Mouse (Mus musculus): ENCODE measurements around the gene L3mbtl1.
"Not testable (repeated sequence)": the region's sequence is repeated elsewhere in the genome, so short reads cannot be mapped to it uniquely, and the experiment has no call there.

L3mbtl1 gene

DNA sequence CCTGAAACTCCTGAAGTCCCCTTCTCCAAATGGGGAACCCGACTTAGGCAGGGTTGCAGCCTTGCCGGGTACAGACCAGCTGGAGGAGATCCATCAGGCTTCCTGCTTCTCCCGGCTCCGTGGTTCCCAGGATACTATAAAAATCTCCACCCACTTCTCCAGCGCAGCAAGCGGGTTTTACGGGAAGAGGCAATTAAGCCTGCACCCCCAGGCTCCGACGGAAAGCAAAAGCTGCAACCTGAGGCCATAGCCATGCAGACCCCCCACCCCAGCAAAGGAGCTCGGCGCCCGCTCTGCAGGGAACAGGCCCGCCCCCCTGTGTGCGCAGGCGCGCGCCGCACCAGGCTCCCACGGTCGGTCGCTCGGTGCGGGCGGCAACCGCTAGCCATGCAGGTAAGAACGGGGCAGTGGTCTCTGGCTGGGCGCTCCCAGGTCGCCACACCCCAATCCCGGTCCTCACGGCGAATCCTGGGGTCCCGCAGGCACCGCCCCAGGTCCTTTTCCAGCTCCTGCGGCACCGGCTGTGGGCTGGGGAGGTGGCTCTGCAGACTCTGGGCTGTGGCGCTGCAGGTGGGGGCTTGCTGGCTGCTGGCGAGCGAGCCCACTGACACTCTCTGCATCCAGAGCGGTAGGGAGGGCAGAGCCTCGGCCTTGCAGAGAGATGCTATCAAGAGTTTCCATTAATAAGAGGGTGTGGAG lies at the start of gene L3mbtl1:
Gene L3mbtl1, plus strand, starts transcription at position 325 of the 699 bp plus-strand sequence.
- peak; percentile 64 for DNase-seq

DNA sequence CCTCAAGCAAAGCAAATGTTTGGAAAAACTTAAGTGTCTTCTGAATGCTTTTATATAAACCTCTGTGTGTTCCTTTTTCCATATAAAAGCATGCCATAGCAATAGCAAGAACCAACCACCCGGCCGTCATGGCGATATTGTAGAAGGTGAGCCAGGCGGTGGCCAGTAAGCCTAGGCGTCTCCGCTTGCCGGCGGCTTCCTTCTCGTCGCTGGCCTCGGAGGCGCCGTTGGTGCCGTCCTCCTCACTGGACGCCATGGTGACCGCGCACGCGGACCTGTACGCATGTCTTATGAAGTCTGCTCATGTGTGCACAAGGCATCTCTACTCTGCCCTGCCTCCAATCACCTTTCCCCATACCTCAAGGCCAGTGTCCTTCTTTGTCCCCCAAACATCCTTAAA lies 44.0 kb upstream of the L3mbtl1 start:
- not testable (repeated sequence) for DNase-seq

DNA sequence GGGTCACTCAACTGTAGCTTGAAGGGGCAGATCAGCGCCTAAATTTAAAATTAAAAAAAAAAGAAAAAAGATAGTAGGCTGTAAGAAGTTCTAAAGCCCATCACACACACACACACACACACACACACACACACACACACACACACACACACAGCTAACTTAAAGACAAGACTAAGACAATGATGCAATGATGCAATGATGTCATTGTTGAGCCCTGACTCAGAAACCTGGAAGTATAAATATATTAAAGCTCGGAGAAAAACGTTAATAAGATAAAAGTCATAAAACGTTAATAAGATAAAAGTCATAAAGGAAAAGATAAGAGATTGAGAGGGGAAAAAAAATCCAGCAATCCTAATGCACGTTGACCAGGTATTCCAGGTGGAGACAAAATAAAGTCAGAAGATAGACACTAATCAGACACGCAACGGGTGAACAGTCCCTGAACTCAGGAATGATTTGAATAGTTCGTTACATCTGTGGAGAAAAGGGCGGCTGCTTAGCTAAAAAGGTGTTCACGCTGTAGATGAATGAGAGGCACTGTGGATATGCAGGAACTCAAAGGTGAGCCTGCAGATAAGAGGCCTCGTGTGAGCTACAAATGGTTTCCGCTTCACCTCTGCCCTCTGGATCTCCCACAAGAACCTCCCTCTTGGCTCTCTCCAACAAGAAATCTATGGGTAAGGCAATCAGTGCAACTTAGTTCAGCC lies 43.2 kb upstream of the L3mbtl1 start:
- no peak for DNase-seq

DNA sequence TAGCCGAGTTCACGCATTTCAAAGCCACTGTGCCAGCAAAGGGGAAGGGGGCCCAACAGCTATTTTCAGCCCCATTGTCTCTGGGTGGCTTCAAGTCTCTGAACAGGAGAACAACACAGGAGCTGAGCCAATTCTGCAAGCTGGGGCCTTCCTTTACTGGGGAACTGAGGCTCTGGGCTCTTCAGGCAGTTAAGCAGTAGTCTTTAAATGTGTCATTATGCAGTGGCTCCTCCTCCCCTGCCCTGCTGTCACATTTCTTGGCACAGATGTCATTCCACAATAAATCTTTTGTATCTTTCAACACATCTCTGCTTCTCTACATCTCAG lies 42.7 kb upstream of the L3mbtl1 start:
- DNase-seq: peak; percentile 23

DNA sequence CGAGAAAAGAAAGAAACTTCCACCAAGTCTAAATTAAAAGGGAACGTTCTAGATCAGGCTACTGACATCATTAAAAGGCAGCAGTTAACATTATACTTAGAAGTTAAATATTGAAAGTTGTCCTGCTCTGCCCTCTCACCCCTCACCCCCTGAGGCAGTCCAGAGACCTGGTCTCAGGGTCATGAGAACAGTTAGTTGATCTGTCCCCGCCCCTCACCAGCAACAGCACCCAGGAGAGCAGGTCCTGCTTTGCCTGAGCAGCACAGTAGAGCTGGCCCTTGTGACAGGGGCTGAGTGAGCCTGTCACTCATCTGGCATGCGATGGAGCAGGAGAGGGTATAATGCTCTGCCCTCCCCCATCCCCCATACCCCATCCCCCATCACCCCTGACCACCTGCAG lies 37.4 kb upstream of the L3mbtl1 start:
- DNase-seq: no peak

DNA sequence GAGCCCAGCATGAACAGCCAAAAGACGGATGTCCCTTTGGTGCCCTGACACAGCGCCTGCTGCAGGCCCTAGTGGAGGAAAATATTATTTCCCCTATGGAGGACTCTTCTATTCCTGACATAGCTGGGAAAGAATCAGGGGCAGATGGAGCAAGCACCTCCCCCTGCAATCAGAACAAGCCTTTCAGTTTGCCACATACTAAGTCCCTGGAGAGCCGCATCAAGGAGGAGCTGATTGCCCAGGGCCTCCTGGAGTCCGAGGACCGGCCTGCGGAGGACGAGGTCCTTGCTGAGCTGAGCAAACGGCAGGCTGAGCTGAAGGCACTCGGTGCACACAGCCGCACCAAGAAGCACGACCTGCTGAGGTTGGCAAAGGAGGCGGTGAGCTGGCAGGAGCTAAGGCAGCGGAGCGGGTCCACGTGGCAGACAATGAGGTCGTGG lies 35.2 kb upstream of the L3mbtl1 start:
- DNase-seq: peak; percentile 54

DNA sequence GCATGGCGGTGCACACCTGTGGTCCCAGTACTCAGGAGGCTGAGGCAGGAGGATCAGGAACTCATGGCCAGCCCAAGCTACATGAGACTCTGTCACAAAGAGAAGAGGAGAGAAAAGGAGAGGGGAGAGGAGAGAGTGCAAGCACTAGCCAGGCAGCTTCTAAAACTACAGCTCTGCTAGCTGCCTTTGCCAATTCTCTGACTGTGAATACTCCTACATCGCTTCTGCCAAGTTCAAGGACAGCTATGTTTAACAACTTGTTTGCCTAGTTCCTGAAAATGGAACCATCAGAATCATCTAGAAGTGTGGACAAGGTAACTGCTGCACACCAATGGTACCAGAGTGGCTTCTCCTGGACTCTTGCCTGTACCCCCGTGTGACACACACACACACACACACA lies 29.2 kb upstream of the L3mbtl1 start:
- no peak for DNase-seq

DNA sequence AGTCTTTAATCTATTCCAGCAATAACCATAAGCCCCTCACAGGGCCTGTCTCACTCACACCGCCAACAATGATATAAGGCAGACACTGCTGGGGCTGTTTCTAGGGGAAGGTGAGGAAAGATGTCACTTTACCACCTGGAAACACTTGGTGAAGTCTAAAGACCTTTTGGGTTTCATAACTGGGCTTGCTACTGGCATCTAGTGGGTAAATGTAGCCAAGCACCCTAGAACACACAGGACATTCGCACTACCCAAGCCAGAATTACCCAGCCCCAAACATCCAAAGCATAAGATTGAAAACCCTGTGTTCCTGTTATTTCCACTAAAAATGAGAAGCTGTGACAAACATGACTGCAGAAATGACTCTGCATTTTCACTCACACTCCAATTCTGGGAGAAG lies 28.8 kb upstream of the L3mbtl1 start:
- peak; percentile 34 for DNase-seq

DNA sequence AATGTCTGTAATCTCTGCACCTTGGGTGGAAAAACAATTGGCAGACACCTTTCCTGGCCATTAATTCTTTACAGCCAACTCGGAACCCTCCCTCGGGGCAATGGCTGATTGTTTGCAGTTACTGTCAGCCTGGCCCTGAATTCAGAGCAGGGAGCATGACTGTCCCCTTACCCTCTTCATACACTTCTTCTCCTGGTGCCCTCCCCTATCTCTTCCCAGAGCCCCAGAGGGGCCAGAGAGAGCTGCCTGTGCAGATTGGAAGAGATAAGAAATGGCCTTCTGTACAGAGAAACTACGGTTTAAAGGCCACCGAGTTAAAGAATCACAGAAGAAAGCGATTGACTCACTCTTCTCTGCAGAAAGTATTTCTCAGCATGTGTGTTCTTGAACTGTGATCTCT lies 23.3 kb upstream of the L3mbtl1 start:
- DNase-seq: no peak

DNA sequence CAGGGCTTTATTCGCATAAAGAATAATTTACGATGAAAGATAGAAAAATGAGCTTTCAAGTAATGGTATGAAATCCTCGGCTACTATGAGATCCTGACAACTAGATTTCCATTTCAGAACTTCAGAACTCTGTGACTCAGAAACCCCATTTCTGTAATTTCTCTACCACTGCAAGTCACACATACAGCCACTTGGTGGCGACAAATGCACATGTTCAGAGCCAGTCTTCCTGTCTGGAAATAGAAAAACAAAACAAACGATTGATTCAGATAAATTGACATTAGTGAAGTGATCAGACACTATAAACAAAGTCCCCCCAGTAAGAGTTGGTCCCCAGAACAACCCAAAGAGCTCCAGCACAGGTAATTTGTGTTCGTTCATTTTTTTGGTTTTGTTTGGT lies 21.1 kb upstream of the L3mbtl1 start:
- peak; percentile 72 for DNase-seq

DNA sequence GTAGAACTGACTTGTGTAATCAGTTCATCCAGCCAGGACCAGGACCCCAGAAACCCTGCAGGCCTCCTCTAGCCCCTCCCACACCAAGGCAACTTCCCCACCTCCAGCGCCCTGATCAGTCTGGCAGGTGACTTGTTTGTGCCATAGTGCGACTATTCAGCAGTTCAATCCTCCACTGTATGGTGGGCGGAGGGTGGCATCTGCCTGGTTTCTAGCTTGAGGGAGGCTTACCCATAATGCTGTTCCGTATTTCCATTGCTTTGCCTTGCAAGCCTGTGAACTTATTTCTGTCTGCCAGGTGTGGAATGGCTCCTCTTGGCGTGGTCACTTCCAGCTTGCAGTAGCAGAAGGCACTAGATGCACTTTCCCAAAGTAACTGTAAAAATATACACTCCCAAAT lies 20.4 kb upstream of the L3mbtl1 start:
- DNase-seq: no peak

DNA sequence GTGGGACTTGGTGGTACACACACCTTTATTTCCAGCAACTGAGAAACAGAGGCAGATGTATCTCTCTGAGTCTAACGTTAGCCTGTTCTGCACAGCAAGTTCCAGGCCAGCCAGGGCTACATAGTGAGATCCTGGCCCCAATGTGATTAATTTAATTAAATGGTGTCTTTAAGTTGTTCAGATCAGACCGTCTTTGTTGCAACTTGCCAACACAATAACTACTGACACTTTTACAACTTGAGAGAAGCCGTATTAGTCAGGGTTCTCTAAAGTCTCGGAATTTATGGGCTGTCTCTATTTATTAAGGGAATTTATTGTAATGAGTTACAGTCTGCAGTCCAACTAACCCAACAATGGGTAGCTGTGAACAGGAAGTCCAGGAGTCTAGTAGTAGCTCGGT lies 19.1 kb upstream of the L3mbtl1 start:
- no peak for DNase-seq

DNA sequence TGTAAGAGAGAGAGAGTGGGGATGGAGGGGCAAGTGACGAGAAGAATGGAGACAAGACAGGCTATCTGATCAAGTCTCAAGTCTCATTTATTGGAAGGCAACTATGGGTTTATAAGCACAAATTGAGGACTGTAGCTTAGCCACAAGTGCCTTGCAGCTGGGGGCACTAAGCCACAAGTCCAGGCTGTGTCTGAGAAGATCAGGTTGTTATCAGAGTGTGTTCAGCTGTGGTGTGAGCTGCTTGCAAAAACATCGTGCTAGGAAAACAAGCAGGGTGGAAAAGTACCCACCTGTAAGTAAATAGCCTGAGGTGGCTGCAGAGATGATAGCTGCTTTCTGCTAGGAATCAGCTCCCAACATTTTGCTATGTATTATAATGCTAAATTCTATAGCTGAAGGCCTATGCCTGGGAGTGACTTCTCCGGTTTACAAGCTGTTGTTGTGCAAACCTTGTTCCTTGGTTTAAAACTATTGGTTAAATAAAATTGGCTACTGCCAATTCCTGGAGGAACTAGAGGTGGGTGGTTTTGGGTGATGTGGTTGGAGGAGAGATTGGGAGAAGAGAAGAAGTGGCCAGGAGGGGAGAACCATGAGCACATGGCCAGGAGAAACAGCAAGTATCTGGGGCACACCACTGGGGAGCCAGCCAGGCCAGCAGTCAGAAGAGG lies 15.2 kb upstream of the L3mbtl1 start:
- DNase-seq: no peak

DNA sequence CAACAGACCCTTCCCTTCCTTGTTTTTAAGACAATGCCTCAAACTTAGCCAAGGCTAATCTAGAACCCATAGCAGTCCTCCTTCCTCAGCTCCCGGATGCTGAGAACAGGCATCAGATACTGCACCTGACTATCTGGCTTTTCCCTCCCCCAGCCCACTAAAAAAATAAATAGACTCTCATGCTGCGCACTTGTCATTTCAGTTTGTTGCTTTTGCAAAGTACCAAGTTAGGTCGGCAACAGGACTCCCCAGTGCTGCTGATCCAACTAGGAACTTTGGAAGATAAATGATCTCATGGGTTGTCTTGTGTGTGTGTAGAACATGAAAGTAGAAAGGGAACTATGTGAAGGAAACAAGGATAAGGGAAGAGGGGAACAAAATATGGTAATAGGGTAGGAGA lies 13.6 kb upstream of the L3mbtl1 start:
- DNase-seq: no peak

DNA sequence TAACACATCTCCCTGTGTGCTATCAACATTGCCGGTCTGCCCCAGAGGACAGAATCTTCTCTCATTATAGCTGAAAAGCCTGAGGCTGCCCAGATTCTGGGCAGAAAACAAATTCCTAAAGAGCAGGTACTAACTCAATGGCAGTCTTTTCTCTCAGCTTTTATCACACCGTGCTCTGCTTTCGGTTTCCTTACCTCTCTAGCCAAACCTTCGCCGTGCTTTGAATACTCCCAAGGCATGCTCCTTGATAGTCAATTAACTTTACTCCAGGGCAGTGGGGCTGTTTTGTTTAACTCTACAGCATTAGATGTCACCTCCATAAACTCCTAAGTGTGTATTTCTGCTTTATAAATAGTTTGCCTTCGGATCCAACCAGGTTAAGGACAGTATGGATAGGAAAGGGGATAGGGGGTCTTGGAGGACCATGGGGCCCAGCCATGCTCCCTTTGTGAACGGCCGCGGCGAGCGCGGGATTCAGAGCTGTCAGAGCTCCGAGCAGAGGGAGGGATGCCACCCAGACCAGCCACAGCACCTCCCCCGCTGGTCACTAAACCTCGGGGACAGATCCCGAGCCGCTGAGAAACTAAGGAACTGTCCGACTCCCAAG lies 12.7 kb upstream of the L3mbtl1 start:
- DNase-seq: no peak

DNA sequence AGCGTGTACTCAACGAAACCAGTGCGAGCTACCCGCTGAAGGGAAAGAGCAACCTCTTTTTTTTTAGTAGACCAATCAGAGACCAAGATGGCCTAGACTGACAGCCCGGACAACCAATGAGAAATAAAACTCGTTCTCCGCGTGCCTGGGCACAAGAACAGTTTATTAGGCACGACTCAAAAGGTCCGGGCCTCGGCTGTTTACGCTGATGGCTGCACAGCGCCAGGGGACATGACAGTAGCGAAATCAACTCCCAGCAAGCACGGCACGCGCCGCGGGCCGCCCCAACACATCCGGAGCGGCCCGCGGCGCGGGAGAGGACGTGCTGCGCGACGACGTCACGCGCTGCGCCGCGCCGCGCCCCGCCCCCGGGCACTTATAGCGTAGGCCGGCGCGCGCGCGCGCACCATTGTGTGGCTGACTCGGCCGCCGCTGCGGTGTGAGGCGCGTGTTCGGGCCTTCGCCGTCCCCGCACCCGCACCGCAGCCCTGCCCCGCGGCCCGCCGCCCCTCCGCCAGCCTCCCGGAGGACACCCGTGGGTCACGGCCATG lies 12.1 kb upstream of the L3mbtl1 start, which contains the start of gene Srsf6:
Gene Srsf6, plus strand, starts transcription at position 406 of the 551 bp plus-strand sequence.
- DNase-seq: peak; percentile 97

DNA sequence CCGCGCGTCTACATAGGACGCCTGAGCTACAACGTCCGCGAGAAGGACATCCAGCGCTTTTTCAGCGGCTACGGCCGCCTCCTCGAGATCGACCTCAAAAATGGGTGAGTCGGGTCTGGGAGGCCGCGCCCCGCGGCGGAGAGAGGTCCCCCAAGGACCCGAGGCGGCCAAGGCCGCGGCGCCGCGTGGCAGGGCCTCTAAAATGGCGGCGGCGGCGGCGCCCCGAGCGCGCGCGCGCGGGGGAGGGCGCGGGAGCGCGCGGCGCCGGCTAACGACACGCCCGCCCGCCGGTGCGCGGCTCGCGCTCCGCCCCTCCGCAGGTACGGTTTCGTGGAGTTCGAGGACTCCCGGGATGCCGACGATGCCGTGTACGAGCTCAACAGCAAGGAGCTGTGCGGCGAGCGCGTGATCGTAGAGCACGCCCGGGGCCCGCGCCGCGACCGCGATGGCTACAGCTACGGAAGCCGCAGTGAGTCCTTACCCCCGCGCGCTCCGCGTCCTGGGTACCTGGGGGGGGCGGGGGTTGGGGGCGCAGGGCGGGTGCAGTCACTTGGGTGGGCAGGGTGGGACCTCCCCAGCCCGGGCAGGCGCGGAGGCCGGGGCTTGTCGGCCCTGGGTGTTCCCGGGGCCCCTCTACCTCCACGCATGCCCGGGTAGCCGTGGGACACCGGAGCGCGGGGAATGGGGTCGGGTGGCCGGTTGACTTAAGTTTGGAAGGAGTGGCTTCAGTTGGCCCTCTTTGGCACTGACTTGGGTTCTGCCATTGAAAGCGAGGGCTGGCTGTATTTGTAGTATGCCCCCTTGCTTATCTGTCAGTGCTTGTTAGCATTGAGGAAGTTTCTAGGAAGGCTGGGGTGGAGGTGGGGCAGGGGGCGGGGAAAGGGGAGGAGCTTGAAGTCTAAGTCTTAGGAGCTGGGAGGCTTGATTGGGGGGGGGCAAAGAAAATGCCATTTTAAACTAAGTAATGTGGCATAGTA lies 11.3 kb upstream of the L3mbtl1 start:
- peak; percentile 75 for DNase-seq

DNA sequence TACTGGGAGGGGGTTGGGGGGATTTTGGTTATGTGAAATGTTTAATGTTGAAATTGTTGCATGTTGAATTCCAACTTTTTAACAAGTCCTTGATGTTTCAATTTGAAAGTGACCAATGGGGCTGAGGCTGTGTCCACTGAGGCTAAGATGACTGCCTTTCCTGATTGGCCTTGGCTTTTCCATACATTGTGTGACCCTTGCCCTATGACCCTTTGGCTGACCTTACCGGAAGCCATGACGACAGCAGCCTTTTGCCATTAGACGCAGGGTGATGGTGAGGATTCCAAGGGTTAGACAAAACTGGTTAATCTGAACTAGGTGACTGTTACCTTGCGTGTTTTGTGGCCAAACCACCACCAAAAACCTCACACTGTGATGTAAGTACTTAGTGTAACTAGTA lies 10.6 kb upstream of the L3mbtl1 start:
- DNase-seq: no peak

DNA sequence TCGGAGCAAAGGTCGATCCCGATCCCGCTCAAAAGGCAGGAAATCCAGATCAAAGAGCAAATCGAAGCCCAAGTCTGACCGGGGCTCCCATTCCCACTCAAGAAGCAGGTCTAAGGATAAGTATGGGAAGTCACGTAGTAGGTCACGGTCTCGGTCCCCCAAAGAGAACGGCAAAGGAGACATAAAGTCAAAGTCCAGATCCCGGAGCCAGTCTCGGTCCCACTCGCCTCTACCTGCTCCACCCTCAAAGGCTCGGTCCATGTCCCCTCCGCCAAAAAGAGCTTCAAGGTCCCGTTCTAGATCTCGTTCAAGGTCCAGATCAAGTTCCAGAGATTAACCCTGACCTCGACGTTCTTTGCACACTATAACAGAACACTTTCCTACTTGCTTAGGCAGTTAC lies 8.9 kb upstream of the L3mbtl1 start:
- no peak for DNase-seq

DNA sequence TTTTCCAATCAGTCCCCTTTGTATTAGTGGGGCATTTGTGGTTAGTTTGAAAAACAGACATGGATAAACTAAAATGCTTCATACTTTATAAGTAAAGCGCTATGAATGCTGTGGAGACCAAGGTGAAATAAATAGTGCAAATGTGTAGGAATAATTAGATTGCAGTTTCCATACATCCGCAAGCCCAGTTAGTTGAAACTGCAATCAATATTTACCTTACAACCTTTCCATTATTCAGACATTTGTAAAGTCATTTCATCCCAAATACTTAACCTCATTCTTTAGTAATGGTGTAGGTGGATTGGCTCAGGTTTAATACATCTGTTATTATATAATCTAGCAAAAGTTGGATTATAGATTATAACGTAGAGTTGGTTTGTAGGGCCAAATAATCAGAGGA lies 7.6 kb upstream of the L3mbtl1 start:
- DNase-seq: no peak

DNA sequence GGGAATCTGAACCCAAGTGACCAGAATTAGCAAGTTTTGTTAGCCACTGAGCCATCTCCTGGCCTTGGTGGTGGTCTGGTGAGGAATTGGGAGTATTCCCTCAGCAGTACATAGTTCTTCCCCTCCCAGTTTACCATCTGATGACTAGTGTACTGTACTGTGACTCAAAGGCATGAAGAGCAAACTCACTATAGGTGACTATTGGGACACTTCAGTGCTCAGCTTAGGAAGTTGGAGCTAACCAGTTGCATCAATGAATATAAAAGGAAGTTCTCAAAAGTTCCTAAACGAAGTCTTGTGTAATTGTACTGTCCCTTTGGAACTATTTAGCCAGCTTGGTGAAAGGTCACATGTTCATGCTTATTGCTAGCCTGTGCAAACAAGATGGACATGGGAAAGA lies 3.7 kb upstream of the L3mbtl1 start:
- DNase-seq: no peak

DNA sequence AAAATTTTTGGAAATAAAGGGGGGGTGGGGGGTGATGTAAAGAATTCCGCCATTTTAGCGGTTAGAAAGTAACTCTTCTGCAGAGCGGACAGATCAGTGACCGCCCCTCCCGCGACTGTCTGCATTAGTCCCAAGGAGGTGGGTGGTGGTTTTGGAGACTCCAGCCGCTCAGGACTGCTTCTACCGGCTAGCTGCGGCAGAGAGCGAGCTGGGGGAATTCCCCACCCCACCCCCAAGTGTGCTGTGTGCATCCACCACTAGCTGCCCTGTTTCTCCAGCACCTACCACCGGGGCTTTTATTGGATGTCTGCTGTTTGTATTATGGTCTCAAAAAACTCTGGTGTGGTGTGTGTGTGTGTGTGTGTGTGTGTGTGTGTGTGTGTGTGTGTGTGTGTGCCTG lies 659 bp downstream of the L3mbtl1 start:
- DNase-seq: no peak

All from retina, postnatal 1 day (tissue).